Mouse (Mus musculus) midbrain, postnatal 0 days (tissue): ENCODE data around the gene Bcam. TPM values are rescaled to one million over a fixed set of nuclear protein-coding genes. Genes with fewer than 3 reads are reported as not detected.
"Not testable (repeated sequence)": the region's sequence is repeated elsewhere in the genome, so short reads cannot be mapped to it uniquely, and the experiment has no call there.

ENCODE experiments used
- ATAC-seq: fragments of 200-750 bp; cut with Nextera tagmentation; 2 replicates; pipeline ENCODE4 v1.8.0; 2017; ENCODE audit warnings: moderate number of reproducible peaks, mild to moderate bottlenecking, moderate TSS enrichment, moderate library complexity; ENCODE audit not compliant: low FRiP score
- DNase-seq: peaks from one replicate; pipeline ENCODE4 v3.0.0-alpha.2; 2015; ENCODE audit warnings: low spot score
- H3K27ac ChIP-seq: fragments of 300-500 bp; sonication (generic); 2 replicates; pipeline ENCODE4 v1.5.1; 2014; ENCODE audit warnings: low read depth, mild to moderate bottlenecking, low read length, mixed read lengths
- H3K27me3 ChIP-seq: fragments of 300-500 bp; sonication (generic); 2 replicates; pipeline ENCODE4 v1.6.1; 2014; ENCODE audit warnings: low read length, control low read depth, mixed read lengths; ENCODE audit not compliant: insufficient read depth
- H3K36me3 ChIP-seq: fragments of 300-500 bp; sonication (generic); 2 replicates; pipeline ENCODE4 v1.6.1; 2014; ENCODE audit warnings: low read length, control low read depth, mixed read lengths; ENCODE audit not compliant: insufficient read depth
- H3K4me1 ChIP-seq: fragments of 300-500 bp; sonication (generic); 2 replicates; pipeline ENCODE4 v1.6.1; 2014; ENCODE audit warnings: mild to moderate bottlenecking, control low read depth, antibody characterized with exemption, low read length, mixed read lengths; ENCODE audit not compliant: insufficient read depth
- H3K4me2 ChIP-seq: fragments of 300-500 bp; sonication (generic); 2 replicates; pipeline ENCODE4 v1.6.1; 2014; ENCODE audit warnings: low read depth, mild to moderate bottlenecking, low read length, mixed read lengths; ENCODE audit not compliant: poor library complexity, severe bottlenecking
- H3K4me3 ChIP-seq: fragments of 300-500 bp; sonication (generic); 2 replicates; pipeline ENCODE4 v1.5.1; 2014; ENCODE audit warnings: low read depth, mild to moderate bottlenecking, low read length, moderate library complexity
- H3K9ac ChIP-seq: fragments of 300-500 bp; sonication (generic); replicated peaks from 2 replicates; pipeline ENCODE4 v1.6.1; 2014; ENCODE audit warnings: mild to moderate bottlenecking, low read length, moderate library complexity, mixed read lengths; ENCODE audit not compliant: poor library complexity, severe bottlenecking
- H3K9me3 ChIP-seq: fragments of 300-500 bp; sonication (generic); 2 replicates; pipeline ENCODE4 v1.6.1; 2016; ENCODE audit warnings: low read length, control low read depth
- CTCF ChIP-seq: IDR thresholded peaks from 2 replicates; pipeline ENCODE4 v1.5.1; 2016; ENCODE audit warnings: antibody characterized with exemption, mild to moderate bottlenecking
- WGBS: fragments of 180-500 bp; shearing (Covaris S2); extraction: QIAGEN DNeasy Blood & Tissue Kit; methylation state at CpG from one replicate; pipeline ENCODE4 v1.1.7; 2014; 5-methylcytosine and 5-hydroxymethylcytosine counted together
- polyA plus RNA-seq: library from polyadenylated mRNA; unstranded; fragments of >200 nt; fragmentation: Nextera tagmentation; extraction: Ambion mirVana; gene quantifications from 2 replicates; pipeline ENCODE4 v1.2.1, GENCODE M21; 2015
- total RNA-seq: library from RNA; depleted of rRNA; stranded (reverse); fragments of >200 nt; gene quantifications from 2 replicates; pipeline ENCODE4 v1.2.3, GENCODE M21; 2014

Gene Bcam
- total and polyA plus RNA-seq, 2 experiments from 2014 or later: 18.7 to 33.5 TPM

DNA sequence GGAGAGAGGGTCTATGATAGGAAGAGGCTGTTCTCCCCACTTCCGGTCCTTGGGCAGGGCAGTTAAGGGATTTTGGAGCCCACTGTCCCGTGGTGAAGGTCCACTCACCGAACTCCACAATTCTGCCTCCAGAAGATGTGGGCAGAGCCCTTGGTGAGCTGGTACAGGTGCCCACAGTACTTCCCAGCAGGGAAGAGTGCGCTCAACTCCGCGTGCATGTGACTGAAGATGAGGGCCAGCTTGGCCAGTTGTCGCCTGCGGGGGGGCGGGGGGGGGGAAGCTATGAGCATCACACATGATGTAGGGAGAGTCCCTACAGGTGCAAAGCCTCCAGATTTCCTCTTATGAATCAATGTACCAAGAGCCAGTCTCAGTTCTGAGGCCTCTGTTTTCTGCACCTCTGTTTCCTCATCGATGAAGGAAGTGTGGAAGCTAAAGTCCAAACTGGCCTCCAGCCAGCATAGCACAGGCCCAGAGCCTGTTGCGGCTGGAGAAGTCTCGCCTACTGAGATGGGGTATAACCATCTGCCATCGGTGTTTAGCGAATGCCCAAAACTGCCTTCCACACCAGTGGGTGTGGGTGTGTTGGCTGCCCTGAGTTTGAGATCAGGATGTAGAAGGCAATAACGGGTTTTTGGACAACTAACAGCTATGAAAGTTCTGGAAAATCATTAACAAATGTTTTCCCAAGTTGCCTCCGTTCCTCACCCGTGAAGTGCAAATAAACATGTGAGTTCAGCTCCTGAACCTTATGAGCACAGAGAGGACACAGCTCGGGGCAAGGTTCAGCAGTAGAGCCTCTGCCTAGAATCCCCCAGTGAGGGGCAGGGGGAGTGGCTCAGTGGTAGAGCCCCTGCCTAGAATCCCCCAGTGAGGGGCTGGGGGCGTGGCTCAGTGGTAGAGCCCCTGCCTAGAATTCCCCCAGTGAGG, 22.1 kb upstream of the Bcam start:
- DNase-seq (no peak), ATAC-seq (no peak)
- no peak overlapping the region for H3K9ac ChIP-seq
- no peak overlapping the region for H3K4me2 ChIP-seq
- no peak overlapping the region for H3K4me3 ChIP-seq
- 86% methylated on average over 19 of the region's 19 CpGs for WGBS
- H3K27me3 ChIP-seq: peaks cover 20% of the 10 kb centered on the region
- no peak overlapping the region for H3K27ac ChIP-seq
- TF ChIP-seq CTCF: no peak
- no peaks in the 10 kb centered on the region for H3K36me3 ChIP-seq
- H3K4me1 ChIP-seq: 0 out of 2 replicates have a peak, but pooled peaks cover 2% of the 10 kb centered on the region
- no peaks in the 10 kb centered on the region for H3K9me3 ChIP-seq

DNA sequence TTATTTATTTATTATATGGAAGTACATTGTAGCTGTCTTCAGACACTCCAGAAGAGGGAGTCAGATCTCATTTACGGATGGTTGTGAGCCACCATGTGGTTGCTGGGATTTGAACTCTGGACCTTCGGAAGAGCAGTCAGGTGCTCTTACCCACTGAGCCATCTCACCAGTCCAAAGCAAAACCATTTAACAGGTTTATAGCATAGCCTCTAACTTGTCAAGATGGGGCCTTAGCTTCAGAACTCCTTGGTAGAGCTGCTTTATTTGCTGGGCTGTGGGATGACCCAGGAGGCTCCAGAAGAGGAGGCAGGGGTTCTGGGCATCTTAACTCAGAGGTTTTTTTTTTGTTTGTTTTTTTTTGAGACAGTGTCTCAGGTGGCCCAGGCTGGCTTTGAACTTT, 20.7 kb upstream of the Bcam start:
- not testable (repeated sequence) for H3K4me1 ChIP-seq, H3K36me3 ChIP-seq, H3K4me3 ChIP-seq, H3K27me3 ChIP-seq, H3K9me3 ChIP-seq, H3K27ac ChIP-seq, H3K9ac ChIP-seq, H3K4me2 ChIP-seq, ATAC-seq, DNase-seq
- WGBS: 83% methylated on average over 2 of the region's 2 CpGs

DNA sequence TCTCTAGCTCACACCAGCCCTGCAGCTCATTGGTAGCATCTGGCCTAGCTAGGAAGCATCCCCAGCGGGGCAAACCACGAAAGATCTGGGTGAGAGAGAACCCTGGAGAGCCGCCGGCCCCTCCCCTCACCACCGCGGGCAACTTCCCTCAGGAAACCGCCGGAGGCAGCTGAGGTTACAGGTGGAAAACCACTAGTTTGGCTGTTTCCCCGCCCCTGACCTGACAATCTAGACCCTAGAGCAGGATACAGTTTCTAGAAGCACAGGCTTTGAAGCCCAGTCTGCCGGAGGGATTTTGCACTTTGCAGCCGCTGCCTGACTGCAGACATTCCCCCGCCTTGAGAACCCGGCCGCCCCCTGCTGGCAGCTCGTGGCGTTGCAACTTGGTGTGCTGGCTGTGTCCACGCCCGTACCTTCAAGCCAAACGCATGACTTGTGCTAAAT, 19.1 kb upstream of the Bcam start:
- 0 out of 2 replicates have a peak, but pooled peaks cover 2% of the 10 kb centered on the region for H3K4me1 ChIP-seq
- H3K9ac ChIP-seq: peak overlapping the region; percentile 39; the same call in 1 of the 2 replicates
- no peaks in the 10 kb centered on the region for H3K36me3 ChIP-seq
- ATAC-seq (peak; percentile 79), DNase-seq (peak; percentile 83)
- WGBS: under 1% methylated on average over 19 of the region's 19 CpGs
- H3K4me3 ChIP-seq: peak overlapping the region; percentile 23; the same call in 1 of the 2 replicates
- H3K27ac ChIP-seq: peak overlapping the region; percentile 34; the same call in 1 of the 2 replicates
- peak; percentile 96 for TF ChIP-seq CTCF
- H3K27me3 ChIP-seq: no peaks in the 10 kb centered on the region
- H3K9me3 ChIP-seq: no peaks in the 10 kb centered on the region
- peak overlapping the region; percentile 62 for H3K4me2 ChIP-seq

DNA sequence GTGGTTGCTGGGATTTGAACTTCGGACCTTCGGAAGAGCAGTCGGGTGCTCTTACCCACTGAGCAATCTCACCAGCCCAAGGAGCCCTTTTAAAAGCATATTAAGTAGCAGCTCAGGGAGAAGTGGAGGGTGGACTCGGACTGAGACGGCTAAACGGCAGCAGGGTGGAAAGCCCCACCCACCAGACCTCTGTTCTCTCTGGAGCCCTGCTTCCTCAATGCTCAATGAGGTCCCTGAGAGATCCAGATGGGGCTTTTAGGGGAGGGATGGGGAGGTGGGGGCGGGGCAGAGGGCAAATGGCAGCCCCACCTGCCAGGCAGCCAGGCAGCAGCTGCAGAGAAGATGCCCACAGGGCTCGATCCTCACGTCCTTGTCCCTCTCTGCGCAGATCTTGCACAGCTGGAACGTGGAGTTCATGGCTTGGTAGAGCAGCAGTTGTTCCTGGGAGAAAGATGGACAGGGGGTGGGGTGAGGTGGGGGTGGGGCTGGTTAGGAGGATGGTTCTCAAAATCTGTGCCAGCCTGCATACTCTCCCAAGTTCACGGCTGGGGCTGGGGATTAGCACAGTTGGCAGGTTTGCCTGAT, 15.2 kb upstream of the Bcam start:
- Histone ChIP-seq H3K27me3 (no peaks in the 10 kb centered on the region), H3K4me3 (no peak overlapping the region), H3K9ac (no peak overlapping the region), H3K27ac (no peak overlapping the region), H3K4me1 (0 out of 2 replicates have a peak, but pooled peaks cover 2% of the 10 kb centered on the region), H3K9me3 (no peaks in the 10 kb centered on the region), H3K4me2 (no peak overlapping the region), H3K36me3 (no peaks in the 10 kb centered on the region)
- no peak for TF ChIP-seq CTCF
- ATAC-seq: no peak
- DNase-seq: no peak
- WGBS: 43% methylated on average over 11 of the region's 12 CpGs

DNA sequence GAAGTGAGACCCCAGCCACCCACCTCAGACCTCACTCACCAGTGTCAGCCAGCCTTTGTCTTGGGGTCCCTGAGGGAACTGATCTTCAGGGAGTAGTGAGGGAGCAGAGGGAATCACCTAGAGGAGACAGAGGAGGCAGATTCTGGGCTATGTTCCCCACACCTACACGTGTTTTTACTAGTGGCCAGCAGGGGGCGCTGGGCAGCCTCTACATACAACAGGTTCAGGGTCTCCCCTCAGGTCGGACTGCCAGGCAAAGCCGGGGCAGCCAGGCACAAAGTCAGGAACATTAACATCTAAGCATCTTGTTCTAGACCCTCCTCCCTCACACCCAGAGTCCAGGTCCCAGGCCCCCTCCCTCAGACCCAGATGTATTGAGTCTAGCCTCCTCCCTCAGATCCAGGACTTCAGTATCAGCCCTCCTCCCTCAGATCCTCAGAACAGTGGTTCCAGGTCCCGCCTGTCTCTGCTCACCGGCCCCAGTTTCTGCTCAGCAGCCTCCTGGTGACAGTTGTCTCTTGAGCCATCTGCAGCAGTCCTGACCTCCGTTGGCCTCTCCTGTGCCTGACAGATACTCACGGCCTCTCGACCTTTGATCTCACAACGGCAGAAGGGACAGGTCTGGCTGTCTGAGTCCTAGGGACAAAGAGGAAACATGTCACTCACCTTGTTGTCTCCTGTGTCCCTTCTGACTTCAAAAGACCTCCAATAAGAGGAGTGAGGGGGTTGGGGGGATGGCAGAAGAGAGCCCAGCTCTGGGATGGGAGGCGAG, 14.1 kb upstream of the Bcam start:
- Histone ChIP-seq H3K36me3 (no peaks in the 10 kb centered on the region), H3K9me3 (no peaks in the 10 kb centered on the region), H3K4me2 (no peak overlapping the region), H3K27ac (no peak overlapping the region), H3K27me3 (no peaks in the 10 kb centered on the region), H3K9ac (no peak overlapping the region), H3K4me3 (no peak overlapping the region), H3K4me1 (0 out of 2 replicates have a peak, but pooled peaks cover 2% of the 10 kb centered on the region)
- no peak for ATAC-seq
- DNase-seq: no peak
- WGBS: 47% methylated on average over 11 of the region's 11 CpGs
- peak; percentile 56 for TF ChIP-seq CTCF
